Mouse (Mus musculus) liver, adult 2 months (tissue): ENCODE data around the gene Ldlrad3. TPM values are rescaled to one million over a fixed set of nuclear protein-coding genes. Genes with fewer than 3 reads are reported as not detected.

Experiments used
- DNase-seq: peaks from one replicate; pipeline ENCODE4 v3.0.0-alpha.2; 2011; ENCODE audit warnings: low read depth, low spot score; ENCODE audit errors: extremely low read depth
- H3K27ac ChIP-seq: fragments of 200-500 bp; replicated peaks from 2 replicates; pipeline ENCODE4 v1.5.1; 2012; ENCODE audit warnings: low read depth, mild to moderate bottlenecking, control low read depth, inconsistent platforms, low read length; ENCODE audit not compliant: insufficient read depth
- H3K27me3 ChIP-seq: fragments of 200-500 bp; 2 replicates; pipeline ENCODE4 v1.6.1; 2012; ENCODE audit warnings: mild to moderate bottlenecking, moderate library complexity, low read length, inconsistent platforms; ENCODE audit not compliant: control insufficient read depth, insufficient read depth
- H3K36me3 ChIP-seq: fragments of 200-500 bp; 2 replicates; pipeline ENCODE4 v1.6.1; 2012; ENCODE audit warnings: low read length, inconsistent platforms; ENCODE audit not compliant: control insufficient read depth, insufficient read depth
- H3K4me1 ChIP-seq: fragments of 200-500 bp; 2 replicates; pipeline ENCODE4 v1.6.1; 2011; ENCODE audit warnings: low read length; ENCODE audit not compliant: control insufficient read depth, insufficient read depth
- H3K4me3 ChIP-seq: fragments of 200-500 bp; 2 replicates; pipeline ENCODE4 v1.5.1; 2011; ENCODE audit warnings: low read depth, mild to moderate bottlenecking, control low read depth, low read length, moderate library complexity; ENCODE audit not compliant: insufficient read depth
- H3K79me2 ChIP-seq: fragments of 200-500 bp; 2 replicates; pipeline ENCODE4 v1.6.1; 2012; ENCODE audit warnings: inconsistent platforms, mild to moderate bottlenecking, low read length, moderate library complexity; ENCODE audit not compliant: control insufficient read depth, insufficient read depth
- H3K9ac ChIP-seq: fragments of 200-500 bp; 2 replicates; pipeline ENCODE4 v1.6.1; 2012; ENCODE audit warnings: low read depth, mild to moderate bottlenecking, control low read depth, inconsistent platforms, low read length
- CTCF ChIP-seq: fragments of 200-500 bp; IDR thresholded peaks from 2 replicates; pipeline ENCODE4 v1.5.1; 2011; ENCODE audit warnings: low read depth, low read length, control low read depth
- POLR2A ChIP-seq: fragments of 200-500 bp; IDR thresholded peaks from 2 replicates; pipeline ENCODE4 v1.6.1; 2011; ENCODE audit warnings: low read length, control low read depth; ENCODE audit not compliant: insufficient read depth; ENCODE audit errors: extremely low read depth
- WGBS: fragments of 180-500 bp; shearing (Covaris S2); methylation state at CpG from one replicate; pipeline ENCODE4 v1.1.7; 2018; 5-methylcytosine and 5-hydroxymethylcytosine counted together
- polyA plus RNA-seq: library from polyadenylated mRNA; depleted of rRNA; stranded (reverse); fragments of >200 nt; gene quantifications from 2 replicates; pipeline ENCODE4 v1.2.3, GENCODE M21; 2012
- total RNA-seq: library from RNA; depleted of rRNA; stranded (reverse); fragments of >200 nt; gene quantifications from 2 replicates; pipeline ENCODE4 v1.2.3, GENCODE M21; 2014

Ldlrad3 gene
- total and polyA plus RNA-seq, 2 experiments = 2.8 to 4.5 TPM

- H3K27me3 ChIP-seq = no peaks in the 10 kb centered on the region
- H3K79me2 ChIP-seq = no peaks in the 10 kb centered on the region
- WGBS = 82% methylated on average over 4 of the region's 4 CpGs
- DNase-seq = no peak
- no peak overlapping the region for H3K9ac ChIP-seq
- no peaks in the 10 kb centered on the region for H3K36me3 ChIP-seq
- H3K4me3 ChIP-seq = no peak overlapping the region
- no peak overlapping the region for H3K27ac ChIP-seq
- TF ChIP-seq CTCF (no peak), POLR2A (no peak)
- no peaks in the 10 kb centered on the region for H3K4me1 ChIP-seq
These were observed 85.7 kb downstream of the Ldlrad3 start for GRCm38 (mm10) chr2:102100490-102100889.

- H3K27me3 ChIP-seq = no peaks in the 10 kb centered on the region
- DNase-seq = no peak
- no peaks in the 10 kb centered on the region for H3K79me2 ChIP-seq
- no peaks in the 10 kb centered on the region for H3K36me3 ChIP-seq
- WGBS = 88% methylated on average over 14 of the region's 14 CpGs
- no peak overlapping the region for H3K4me3 ChIP-seq
- TF ChIP-seq POLR2A = no peak
- no peak for TF ChIP-seq CTCF
- H3K27ac ChIP-seq = no peak overlapping the region
- no peak overlapping the region for H3K9ac ChIP-seq
- H3K4me1 ChIP-seq = no peaks in the 10 kb centered on the region
These were observed 86.3 kb downstream of the Ldlrad3 start for GRCm38 (mm10) chr2:102099702-102100450.

- H3K9ac ChIP-seq = no peak overlapping the region
- TF ChIP-seq CTCF (no peak), POLR2A (no peak)
- H3K4me1 ChIP-seq = no peaks in the 10 kb centered on the region
- no peak overlapping the region for H3K4me3 ChIP-seq
- no peak for DNase-seq
- H3K79me2 ChIP-seq = no peaks in the 10 kb centered on the region
- 95% methylated on average over 4 of the region's 4 CpGs for WGBS
- H3K27me3 ChIP-seq = no peaks in the 10 kb centered on the region
- H3K36me3 ChIP-seq = no peaks in the 10 kb centered on the region
- no peak overlapping the region for H3K27ac ChIP-seq
These were observed 86.9 kb downstream of the Ldlrad3 start for GRCm38 (mm10) chr2:102099261-102099660.

GRCm38 (mm10) chr2:102094773-102095172 lies 91.4 kb downstream of the Ldlrad3 start:
- WGBS = 90% methylated on average over 11 of the region's 11 CpGs
- H3K79me2 ChIP-seq = no peaks in the 10 kb centered on the region
- no peak for DNase-seq
- TF ChIP-seq CTCF = no peak
- TF ChIP-seq POLR2A = no peak
- H3K4me3 ChIP-seq = no peak overlapping the region
- H3K9ac ChIP-seq = no peak overlapping the region
- no peak overlapping the region for H3K27ac ChIP-seq
- no peaks in the 10 kb centered on the region for H3K27me3 ChIP-seq
- H3K36me3 ChIP-seq = no peaks in the 10 kb centered on the region
- H3K4me1 ChIP-seq = 0 out of 2 replicates have a peak, but pooled peaks cover 4% of the 10 kb centered on the region

GRCm38 (mm10) chr2:102094281-102094680 lies 91.9 kb downstream of the Ldlrad3 start:
- H3K79me2 ChIP-seq = no peaks in the 10 kb centered on the region
- no peak overlapping the region for H3K27ac ChIP-seq
- H3K36me3 ChIP-seq = no peaks in the 10 kb centered on the region
- 82% methylated on average over 3 of the region's 3 CpGs for WGBS
- no peak for TF ChIP-seq CTCF
- no peak for TF ChIP-seq POLR2A
- DNase-seq = no peak
- no peaks in the 10 kb centered on the region for H3K27me3 ChIP-seq
- 0 out of 2 replicates have a peak, but pooled peaks cover 4% of the 10 kb centered on the region for H3K4me1 ChIP-seq
- no peak overlapping the region for H3K9ac ChIP-seq
- no peak overlapping the region for H3K4me3 ChIP-seq

GRCm38 (mm10) chr2:102092579-102092978 lies 93.6 kb downstream of the Ldlrad3 start:
- 87% methylated on average over 10 of the region's 10 CpGs for WGBS
- TF ChIP-seq POLR2A (no peak), CTCF (no peak)
- Histone ChIP-seq H3K36me3 (no peaks in the 10 kb centered on the region), H3K4me3 (no peak overlapping the region), H3K27ac (no peak overlapping the region), H3K9ac (no peak overlapping the region), H3K4me1 (0 out of 2 replicates have a peak, but pooled peaks cover 4% of the 10 kb centered on the region), H3K79me2 (no peaks in the 10 kb centered on the region), H3K27me3 (no peaks in the 10 kb centered on the region)
- DNase-seq = no peak
